Mouse (Mus musculus) MEL (cell line): ENCODE measurements around the gene Tspan6. TPM values are rescaled to one million over a fixed set of nuclear protein-coding genes. Genes with fewer than 3 reads are reported as not detected.

Experiments
- DNase-seq: peaks from one replicate; pipeline ENCODE4 v3.0.0; 2011; ENCODE audit warnings: low read depth, low spot score
- H3K27ac ChIP-seq: 2 replicates; pipeline ENCODE4 v1.5.1; 2012; ENCODE audit warnings: low read depth, mild to moderate bottlenecking, control low read depth, low read length, moderate library complexity; ENCODE audit not compliant: control insufficient read depth
- H3K27me3 ChIP-seq, 2 experiments: fragments of 150-350 bp in 1 of 2; sonication (generic) in 1 of 2; 2 replicates each; pipeline ENCODE4 v1.6.1; 2012; ENCODE audit warnings: low read length in 2 of 2, mild to moderate bottlenecking in 2 of 2, improper control_type of control experiment in 1 of 2, moderate library complexity in 1 of 2; ENCODE audit not compliant: insufficient read depth in 2 of 2, control insufficient read depth in 1 of 2
- H3K36me3 ChIP-seq, 2 experiments: 2 replicates each; pipeline ENCODE4 v1.6.1; 2012 to 2014; ENCODE audit warnings: low read length in 2 of 2, improper control_type of control experiment in 1 of 2, inconsistent platforms in 1 of 2, mild to moderate bottlenecking in 1 of 2; ENCODE audit not compliant: insufficient read depth in 2 of 2, control insufficient read depth in 1 of 2
- H3K4me1 ChIP-seq, 2 experiments: fragments of 150-350 bp in 1 of 2; sonication (generic) in 1 of 2; 2 replicates each; pipeline ENCODE4 v1.6.1; 2012; ENCODE audit warnings: low read length in 2 of 2, improper control_type of control experiment in 1 of 2, mild to moderate bottlenecking in 1 of 2; ENCODE audit not compliant: insufficient read depth in 2 of 2, control insufficient read depth in 1 of 2
- H3K4me3 ChIP-seq, 2 experiments: fragments of 150-350 bp in 1 of 2; sonication (generic) in 1 of 2; 2 replicates each; pipeline ENCODE4 v1.5.1; 2012; ENCODE audit warnings: low read depth in 2 of 2, low read length in 2 of 2, mild to moderate bottlenecking in 2 of 2, moderate library complexity in 2 of 2, control low read depth in 1 of 2, improper control_type of control experiment in 1 of 2; ENCODE audit not compliant: control insufficient read depth in 1 of 2, insufficient read depth in 1 of 2
- H3K79me2 ChIP-seq: 2 replicates; pipeline ENCODE4 v1.6.1; 2012; ENCODE audit warnings: mild to moderate bottlenecking, low read length, moderate library complexity; ENCODE audit not compliant: control insufficient read depth, poor library complexity, insufficient read depth
- H3K9ac ChIP-seq: 2 replicates; pipeline ENCODE4 v1.6.1; 2012; ENCODE audit warnings: low read depth, mild to moderate bottlenecking, control low read depth, low read length, moderate library complexity; ENCODE audit not compliant: control insufficient read depth, poor library complexity, severe bottlenecking
- H3K9me3 ChIP-seq: fragments of 150-350 bp; sonication (generic); replicated peaks from 2 replicates; pipeline ENCODE4 v1.6.1; 2012; ENCODE audit warnings: mild to moderate bottlenecking, low read length, improper control_type of control experiment, moderate library complexity; ENCODE audit not compliant: insufficient read depth
- BHLHE40 ChIP-seq: IDR thresholded peaks from 2 replicates; pipeline ENCODE4 v1.6.1; 2012; ENCODE audit warnings: low read depth, mild to moderate bottlenecking, inconsistent platforms, low read length, improper control_type of control experiment, borderline replicate concordance
- CHD2 ChIP-seq: IDR thresholded peaks from 2 replicates; pipeline ENCODE4 v1.6.1; 2011; ENCODE audit warnings: low read length, improper control_type of control experiment
- CTCF ChIP-seq, 3 experiments: IDR thresholded peaks in 2 of 3; conservative IDR thresholded peaks in 1 of 3; 2 replicates each; pipeline ENCODE4 v1.5.1; 2011 to 2012; ENCODE audit warnings: low read length in 3 of 3, low read depth in 2 of 3, mild to moderate bottlenecking in 2 of 3, improper control_type of control experiment in 1 of 3, inconsistent platforms in 1 of 3, mixed read lengths in 1 of 3, moderate library complexity in 1 of 3; ENCODE audit not compliant: control insufficient read depth in 1 of 3, insufficient read depth in 1 of 3, poor library complexity in 1 of 3, severe bottlenecking in 1 of 3
- ELF1 ChIP-seq: IDR thresholded peaks from 2 replicates; pipeline ENCODE4 v1.6.1; 2014; ENCODE audit warnings: low read depth, mild to moderate bottlenecking, inconsistent platforms, low read length, improper control_type of control experiment, moderate library complexity
- EP300 ChIP-seq, 2 experiments: IDR thresholded peaks; 2 replicates each; pipeline ENCODE4 v1.6.1; 2011; ENCODE audit warnings: improper control_type of control experiment in 2 of 2, low read length in 2 of 2, low read depth in 1 of 2, mild to moderate bottlenecking in 1 of 2
- GATA1 ChIP-seq: IDR thresholded peaks from 2 replicates; pipeline ENCODE4 v1.6.1; 2011; ENCODE audit warnings: low read depth, low read length, improper control_type of control experiment
- KAT2A ChIP-seq: conservative IDR thresholded peaks from 2 replicates; pipeline ENCODE4 v1.6.1; 2012; ENCODE audit warnings: low read depth, low read length, improper control_type of control experiment, inconsistent platforms
- MAFK ChIP-seq: IDR thresholded peaks from 2 replicates; pipeline ENCODE4 v1.6.1; 2011; ENCODE audit warnings: low read depth, mild to moderate bottlenecking, low read length, improper control_type of control experiment, borderline replicate concordance
- MAX ChIP-seq: IDR thresholded peaks from 2 replicates; pipeline ENCODE4 v1.6.1; 2011; ENCODE audit warnings: low read length, improper control_type of control experiment
- MXI1 ChIP-seq: IDR thresholded peaks from 2 replicates; pipeline ENCODE4 v1.6.1; 2011; ENCODE audit warnings: mild to moderate bottlenecking, low read depth, low read length, improper control_type of control experiment
- MYB ChIP-seq: IDR thresholded peaks from 2 replicates; pipeline ENCODE4 v1.6.1; 2011; ENCODE audit warnings: mild to moderate bottlenecking, low read depth, low read length, improper control_type of control experiment
- MYC ChIP-seq: IDR thresholded peaks from 2 replicates; pipeline ENCODE4 v1.6.1; 2011; ENCODE audit warnings: low read depth, mild to moderate bottlenecking, low read length, improper control_type of control experiment, moderate library complexity
- NRF1 ChIP-seq: IDR thresholded peaks from 2 replicates; pipeline ENCODE4 v1.6.1; 2014; ENCODE audit warnings: low read depth, mild to moderate bottlenecking, inconsistent platforms, low read length, improper control_type of control experiment, moderate library complexity; ENCODE audit not compliant: poor library complexity, insufficient read depth, severe bottlenecking
- POLR2AphosphoS2 ChIP-seq: IDR thresholded peaks from 2 replicates; pipeline ENCODE4 v1.6.1; 2011; ENCODE audit warnings: low read length, improper control_type of control experiment
- POLR2AphosphoS5 ChIP-seq: IDR thresholded peaks from 2 replicates; pipeline ENCODE4 v1.6.1; 2012; ENCODE audit warnings: low read depth, borderline replicate concordance, mild to moderate bottlenecking, inconsistent platforms, low read length, moderate library complexity, mixed read lengths
- RAD21 ChIP-seq: IDR thresholded peaks from 2 replicates; pipeline ENCODE4 v1.6.1; 2011; ENCODE audit warnings: mild to moderate bottlenecking, low read depth, low read length, improper control_type of control experiment
- RCOR1 ChIP-seq: IDR thresholded peaks from 2 replicates; pipeline ENCODE4 v1.6.1; 2012; ENCODE audit warnings: low read depth, mild to moderate bottlenecking, inconsistent platforms, low read length, improper control_type of control experiment
- TBP ChIP-seq: IDR thresholded peaks from 2 replicates; pipeline ENCODE4 v1.8.0; 2011; ENCODE audit warnings: low read depth, low read length, improper control_type of control experiment
- TCF12 ChIP-seq: IDR thresholded peaks from 2 replicates; pipeline ENCODE4 v1.6.1; 2014; ENCODE audit warnings: low read depth, mild to moderate bottlenecking, inconsistent platforms, low read length, improper control_type of control experiment, moderate library complexity
- UBTF ChIP-seq: IDR thresholded peaks from 2 replicates; pipeline ENCODE4 v1.6.1; 2012; ENCODE audit warnings: low read depth, mild to moderate bottlenecking, inconsistent platforms, low read length, improper control_type of control experiment, moderate library complexity, borderline replicate concordance; ENCODE audit not compliant: insufficient read depth
- ZMIZ1 ChIP-seq: IDR thresholded peaks from 2 replicates; pipeline ENCODE4 v1.6.1; 2012; ENCODE audit warnings: low read depth, mild to moderate bottlenecking, inconsistent platforms, low read length, improper control_type of control experiment, moderate library complexity
- polyA plus RNA-seq, 2 experiments: library from polyadenylated mRNA; stranded (reverse) in 1 of 2; unstranded in 1 of 2; fragments of >175 nt in 1 of 2; fragments of >200 nt in 1 of 2; gene quantifications; 2 replicates each; pipeline versions ENCODE4 v1.2.1 to v1.2.4; 2012; ENCODE audit warnings: low replicate concordance in 2 of 2, low read depth in 1 of 2; ENCODE audit not compliant: insufficient read length in 2 of 2, insufficient read depth in 1 of 2, missing spikeins in 1 of 2
- total RNA-seq: library from RNA; depleted of rRNA; stranded (reverse); fragments of 300-350 nt; gene quantifications from 2 replicates; pipeline ENCODE4 v1.2.3, GENCODE M21; 2012

The Tspan6 gene
- total and polyA plus RNA-seq, 3 experiments = 14.1 to 22.0 TPM; not detected in 1

- Histone ChIP-seq H3K4me1 (no peaks in the 10 kb centered on the region), H3K79me2 (no peaks in the 10 kb centered on the region), H3K4me3 (no peak within 1 kb of the TSS), H3K27ac (no peak within 1 kb of the TSS), H3K27me3 (peaks cover 4 to 10% of the 10 kb centered on the region in 2 experiments), H3K9me3 (no peaks in the 10 kb centered on the region), H3K36me3 (no peaks in the 10 kb centered on the region), H3K9ac (no peak within 1 kb of the TSS)
- no peak for TF ChIP-seq TCF12
- no peak for TF ChIP-seq MAFK
- TF ChIP-seq GATA1 = no peak
- no peak for TF ChIP-seq POLR2AphosphoS2
- TF ChIP-seq CHD2 = no peak
- TF ChIP-seq POLR2AphosphoS5 = no peak
- no peak for TF ChIP-seq ZMIZ1
- no peak for TF ChIP-seq MYB
- TF ChIP-seq TBP = no peak
- TF ChIP-seq MAX = no peak
- no peak for TF ChIP-seq RAD21
- TF ChIP-seq MXI1 = no peak
- TF ChIP-seq ELF1 = no peak
- TF ChIP-seq UBTF = no peak
- DNase-seq = no peak
Measured at GRCm38 (mm10) chrX:133908261-133908660, 10.0 kb upstream of the Tspan6 start, which contains the start of gene Srpx2. Gene Srpx2 (plus strand): TSS chrX:133908426.

- TF ChIP-seq UBTF = no peak
- H3K4me1 ChIP-seq = no peaks in the 10 kb centered on the region
- no peak overlapping the region for H3K27ac ChIP-seq
- no peak overlapping the region for H3K4me3 ChIP-seq
- H3K27me3 ChIP-seq = peaks cover 0 to 1% of the 10 kb centered on the region in 2 experiments; a peak in 1 of 4 replicates
- no peaks in the 10 kb centered on the region for H3K36me3 ChIP-seq
- DNase-seq = no peak
- no peaks in the 10 kb centered on the region for H3K9me3 ChIP-seq
- no peaks in the 10 kb centered on the region for H3K79me2 ChIP-seq
- H3K9ac ChIP-seq = no peak overlapping the region
Measured at GRCm38 (mm10) chrX:133888111-133888510, 10.1 kb downstream of the Tspan6 start.

- TF ChIP-seq EP300 (IDR thresholded peaks at IDR 0.05; ENCODE audit: low read depth in 1 of 2, low read length in 2 of 2) = no peak
- TF ChIP-seq UBTF = no peak
- no peak for TF ChIP-seq NRF1
- no peak for TF ChIP-seq RCOR1
- TF ChIP-seq KAT2A = no peak
- no peak for TF ChIP-seq BHLHE40
- TF ChIP-seq MAX = no peak
- TF ChIP-seq TBP = no peak
- TF ChIP-seq MYC = no peak
- TF ChIP-seq MYB = no peak
- no peak for TF ChIP-seq CTCF (IDR thresholded peaks at IDR 0.05 in 2 of 3, conservative IDR thresholded peaks at IDR 0.05 in 1 of 3; ENCODE audit: control insufficient read depth in 1 of 3, insufficient read depth in 1 of 3, low read depth in 2 of 3, low read length in 3 of 3, poor library complexity in 1 of 3, severe bottlenecking in 1 of 3)
- TF ChIP-seq, all 39 proteins: peak for 0
- H3K79me2 ChIP-seq = no peaks in the 10 kb centered on the region
- peaks cover 0 to 1% of the 10 kb centered on the region in 2 experiments; a peak in 1 of 4 replicates for H3K27me3 ChIP-seq
- no peak overlapping the region for H3K27ac ChIP-seq
- H3K4me1 ChIP-seq = no peaks in the 10 kb centered on the region
- no peaks in the 10 kb centered on the region for H3K9me3 ChIP-seq
- H3K4me3 ChIP-seq = no peak overlapping the region
- DNase-seq = no peak
- H3K36me3 ChIP-seq = no peaks in the 10 kb centered on the region
- no peak overlapping the region for H3K9ac ChIP-seq
Measured at GRCm38 (mm10) chrX:133887308-133887707, 10.9 kb downstream of the Tspan6 start.
